Mouse (Mus musculus) liver, embryonic 16.5 days (tissue): ENCODE results near the gene Ltbr. TPM values are rescaled to one million over a fixed set of nuclear protein-coding genes. Genes with fewer than 3 reads are reported as not detected.

ENCODE experiments used
- ATAC-seq: fragments of 200-750 bp; cut with Nextera tagmentation; 2 replicates; pipeline ENCODE4 v1.8.0; 2017; ENCODE audit warnings: low read depth, mild to moderate bottlenecking, moderate number of reproducible peaks, moderate library complexity
- H3K27ac ChIP-seq: fragments of 300-500 bp; sonication (generic); 2 replicates; pipeline ENCODE4 v1.5.1; 2014; ENCODE audit warnings: mild to moderate bottlenecking, low read length
- H3K27me3 ChIP-seq: fragments of 300-500 bp; sonication (generic); 2 replicates; pipeline ENCODE4 v1.6.1; 2014; ENCODE audit warnings: low read depth, low read length, mixed read lengths; ENCODE audit not compliant: control insufficient read depth, insufficient read depth
- H3K36me3 ChIP-seq: fragments of 300-500 bp; sonication (generic); 2 replicates; pipeline ENCODE4 v1.6.1; 2014; ENCODE audit warnings: mild to moderate bottlenecking; ENCODE audit not compliant: control insufficient read depth, insufficient read depth
- H3K4me1 ChIP-seq: fragments of 300-500 bp; sonication (generic); 2 replicates; pipeline ENCODE4 v1.6.1; 2014; ENCODE audit warnings: low read depth, low read length, mixed read lengths; ENCODE audit not compliant: control insufficient read depth
- H3K4me2 ChIP-seq: fragments of 300-500 bp; sonication (generic); 2 replicates; pipeline ENCODE4 v1.6.1; 2014; ENCODE audit warnings: low read depth, low read length, mixed read lengths
- H3K4me3 ChIP-seq: fragments of 300-500 bp; sonication (generic); 2 replicates; pipeline ENCODE4 v1.5.1; 2014; ENCODE audit warnings: low read depth, mild to moderate bottlenecking, low read length
- H3K9ac ChIP-seq: fragments of 300-500 bp; sonication (generic); 2 replicates; pipeline ENCODE4 v1.6.1; 2014; ENCODE audit warnings: low read depth, low read length
- H3K9me3 ChIP-seq: fragments of 300-500 bp; sonication (generic); replicated peaks from 2 replicates; pipeline ENCODE4 v1.6.1; 2016; ENCODE audit warnings: low read length; ENCODE audit not compliant: control insufficient read depth
- WGBS: fragments of 180-500 bp; shearing (Covaris S2); extraction: QIAGEN DNeasy Blood & Tissue Kit; methylation state at CpG from one replicate; pipeline ENCODE4 v1.1.7; 2014; ENCODE audit not compliant: insufficient replicate concordance; 5-methylcytosine and 5-hydroxymethylcytosine counted together
- polyA plus RNA-seq: library from polyadenylated mRNA; unstranded; fragments of >200 nt; fragmentation: Nextera tagmentation; extraction: Ambion mirVana; gene quantifications from 2 replicates; pipeline ENCODE4 v1.2.1, GENCODE M21; 2015

The Ltbr gene
- polyA plus RNA-seq, 1 experiment from 2014 or later: 22.3 TPM

- WGBS: 69% methylated on average over 13 of the region's 13 CpGs
- ATAC-seq: no peak
Observed at GRCm38 (mm10) chr6:125266091-125266490, 47.6 kb downstream of the Ltbr start.

GRCm38 (mm10) chr6:125265239-125265638, 48.4 kb downstream of the Ltbr start:
- H3K4me3 ChIP-seq: no peak overlapping the region
- H3K4me2 ChIP-seq: no peak overlapping the region
- no peaks in the 10 kb centered on the region for H3K9me3 ChIP-seq
- H3K27ac ChIP-seq: no peak overlapping the region
- H3K36me3 ChIP-seq: no peaks in the 10 kb centered on the region
- no peaks in the 10 kb centered on the region for H3K27me3 ChIP-seq
- no peaks in the 10 kb centered on the region; the same call in 1 of the 2 replicates for H3K4me1 ChIP-seq
- no peak for ATAC-seq
- H3K9ac ChIP-seq: no peak overlapping the region
- WGBS: 34% methylated on average over 10 of the region's 10 CpGs

More at GRCm38 (mm10) chr6:125266091-125266490, 47.6 kb downstream of the Ltbr start:
- H3K27me3 ChIP-seq: no peaks in the 10 kb centered on the region
- no peaks in the 10 kb centered on the region for H3K9me3 ChIP-seq
- no peak overlapping the region for H3K4me3 ChIP-seq
- H3K4me1 ChIP-seq: peaks cover under 1% of the 10 kb centered on the region
- no peak overlapping the region for H3K27ac ChIP-seq
- no peaks in the 10 kb centered on the region for H3K36me3 ChIP-seq
- H3K4me2 ChIP-seq: no peak overlapping the region
- no peak overlapping the region for H3K9ac ChIP-seq

GRCm38 (mm10) chr6:125264219-125264618, 49.5 kb downstream of the Ltbr start:
- Histone ChIP-seq H3K4me2 (no peak overlapping the region), H3K9me3 (no peaks in the 10 kb centered on the region), H3K27me3 (no peaks in the 10 kb centered on the region), H3K27ac (no peak overlapping the region), H3K4me1 (no peaks in the 10 kb centered on the region), H3K36me3 (no peaks in the 10 kb centered on the region), H3K9ac (no peak overlapping the region), H3K4me3 (no peak overlapping the region)
- WGBS: 75% methylated on average over 9 of the region's 9 CpGs
- no peak for ATAC-seq

- Histone ChIP-seq H3K9ac (no peak overlapping the region), H3K27ac (no peak overlapping the region), H3K4me3 (no peak overlapping the region), H3K9me3 (no peaks in the 10 kb centered on the region), H3K36me3 (no peaks in the 10 kb centered on the region), H3K27me3 (no peaks in the 10 kb centered on the region), H3K4me2 (no peak overlapping the region), H3K4me1 (no peaks in the 10 kb centered on the region)
- no peak for ATAC-seq
- whole genome bisulfite sequencing: 67% methylated on average over 10 of the region's 10 CpGs
Observed at GRCm38 (mm10) chr6:125260006-125260555, 53.6 kb downstream of the Ltbr start.

Other genes with a start within 250 kb of the Ltbr start
- 1.4 and 1.5 TPM in 2 replicates for gene Lpar5, start 246.0 kb downstream of the Ltbr start, polyA plus RNA-seq
- 18.2 and 22.9 TPM in 2 replicates for gene Chd4, start 217.9 kb downstream of the Ltbr start, polyA plus RNA-seq
- 25.2 and 25.3 TPM in 2 replicates for gene Nop2, start 182.0 kb downstream of the Ltbr start, polyA plus RNA-seq
- 3.0 and 4.2 TPM in 2 replicates for gene Iffo1, start 168.6 kb downstream of the Ltbr start, polyA plus RNA-seq
- 1,120 and 1,202 TPM in 2 replicates for gene Gapdh, start 147.4 kb downstream of the Ltbr start, polyA plus RNA-seq
- 96.1 and 98.1 TPM in 2 replicates for gene Ncapd2, start 122.2 kb downstream of the Ltbr start, polyA plus RNA-seq
- gene Mrpl51, start 122.1 kb downstream of the Ltbr start, polyA plus RNA-seq: 145 and 162 TPM in 2 replicates
- 1.5 and 1.8 TPM in 2 replicates for gene Vamp1, start 98.3 kb downstream of the Ltbr start, polyA plus RNA-seq
- 9.1 and 9.7 TPM in 2 replicates for gene Tapbpl, start 82.0 kb downstream of the Ltbr start, polyA plus RNA-seq
- gene Cd27, start 76.9 kb downstream of the Ltbr start, polyA plus RNA-seq: 1.1 and 1.5 TPM in 2 replicates
- gene Tuba3a, start 27.8 kb downstream of the Ltbr start, polyA plus RNA-seq: not detected in 2 replicates
- gene Scnn1a, start 6.8 kb upstream of the Ltbr start, polyA plus RNA-seq: 0.61 and 0.74 TPM in 2 replicates
- gene Tnfrsf1a, start 35.5 kb upstream of the Ltbr start, polyA plus RNA-seq: 30.5 and 32.8 TPM in 2 replicates
- 0.65 and 0.86 TPM in 2 replicates for gene Plekhg6, start 66.9 kb upstream of the Ltbr start, polyA plus RNA-seq
- gene Cd9, start 180.9 kb upstream of the Ltbr start, polyA plus RNA-seq: 165 and 168 TPM in 2 replicates
- gene Vwf, start 232.9 kb upstream of the Ltbr start, polyA plus RNA-seq: 10.4 and 11.9 TPM in 2 replicates